Mouse (Mus musculus) inflammation-experienced regulatory T-cells (primary cell): ENCODE measurements around the gene Itgb5. TPM values are rescaled to one million over a fixed set of nuclear protein-coding genes. Genes with fewer than 3 reads are reported as not detected.

Source experiments
- polyA plus RNA-seq, 2 experiments: library from polyadenylated mRNA; unstranded; fragments of 100-300 nt; shearing (Covaris generic); gene quantifications; one replicate each; pipeline ENCODE4 v1.2.1; 2017

The Itgb5 gene
- polyA plus RNA-seq, result 1 to 10 TPM; 4.7 to 6.2 TPM

DNA sequence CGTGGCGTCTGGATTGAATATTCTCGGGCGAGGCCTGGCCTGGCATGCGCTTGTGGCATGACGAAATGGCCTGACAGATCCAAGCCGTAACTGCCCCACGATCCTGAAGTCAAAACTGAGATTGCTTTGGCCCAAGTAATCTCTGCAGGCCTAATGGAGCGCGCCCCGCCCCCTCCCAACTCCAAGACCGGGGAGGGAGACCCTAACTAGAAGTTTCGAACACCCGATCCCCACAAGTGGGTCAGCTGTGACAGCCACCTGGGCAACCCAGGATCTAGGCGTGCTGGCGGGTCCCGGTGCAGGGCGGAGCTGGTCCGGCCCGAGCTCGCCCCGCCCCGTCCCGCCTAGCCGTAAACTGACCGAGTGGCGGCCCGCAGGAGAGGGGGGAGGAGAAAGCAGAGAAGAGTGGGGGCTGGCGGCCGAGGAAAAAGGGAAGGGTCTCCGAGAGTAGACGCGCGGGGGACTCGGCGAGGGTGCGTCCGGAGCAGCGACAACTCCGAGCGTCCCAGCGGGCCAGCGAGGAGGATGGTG, at the start of gene Itgb5:
TSS of gene Itgb5 (plus strand) at position 365 of the 531 bp plus-strand sequence.

DNA sequence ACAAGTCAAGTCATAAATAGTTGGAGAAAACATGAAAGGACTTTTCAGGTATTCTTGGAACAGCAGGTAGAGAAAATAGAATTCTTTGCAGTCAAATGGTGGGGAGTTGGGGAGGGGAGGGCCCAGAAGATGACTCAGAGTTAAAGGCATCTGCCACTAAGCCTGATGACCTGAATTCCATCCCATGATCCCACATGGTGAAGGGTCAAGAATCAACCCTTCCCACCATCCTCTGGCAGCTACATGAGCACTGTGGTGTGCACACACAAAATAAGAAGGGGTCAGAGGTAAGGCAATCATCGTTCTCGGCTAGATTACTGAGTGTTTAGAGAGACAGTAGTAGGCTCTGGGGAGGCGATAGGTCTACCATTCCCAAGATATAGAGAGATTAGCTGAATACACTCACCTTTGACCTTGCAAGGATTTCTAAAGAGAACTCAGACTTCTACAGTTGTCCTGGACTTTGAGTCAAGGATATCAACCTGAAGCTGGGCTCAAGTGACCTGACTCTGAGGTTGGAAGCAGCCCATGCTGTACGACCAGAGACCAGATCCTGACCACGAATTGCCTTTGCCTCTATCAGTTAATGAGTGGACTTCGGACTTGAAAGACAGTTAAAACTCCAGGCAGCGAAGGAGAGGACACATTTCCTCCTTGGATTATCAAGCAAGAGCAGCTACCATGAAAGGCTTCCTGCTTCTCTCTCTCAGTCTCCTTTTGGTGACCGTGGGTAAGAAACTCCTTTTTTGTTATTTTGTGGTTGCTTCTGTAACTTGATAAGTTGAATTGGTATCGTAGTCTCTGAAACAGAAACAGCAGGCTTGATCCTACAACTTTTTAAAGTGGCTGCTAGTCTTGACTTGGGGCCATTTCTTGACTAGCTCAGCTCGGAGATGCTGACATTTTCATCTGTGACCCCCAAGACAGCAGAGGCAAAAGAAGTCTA, 35.3 kb upstream of the Itgb5 start, which contains the start of gene Muc13:
TSS of gene Muc13 (plus strand) at position 192 of the 946 bp plus-strand sequence.

DNA sequence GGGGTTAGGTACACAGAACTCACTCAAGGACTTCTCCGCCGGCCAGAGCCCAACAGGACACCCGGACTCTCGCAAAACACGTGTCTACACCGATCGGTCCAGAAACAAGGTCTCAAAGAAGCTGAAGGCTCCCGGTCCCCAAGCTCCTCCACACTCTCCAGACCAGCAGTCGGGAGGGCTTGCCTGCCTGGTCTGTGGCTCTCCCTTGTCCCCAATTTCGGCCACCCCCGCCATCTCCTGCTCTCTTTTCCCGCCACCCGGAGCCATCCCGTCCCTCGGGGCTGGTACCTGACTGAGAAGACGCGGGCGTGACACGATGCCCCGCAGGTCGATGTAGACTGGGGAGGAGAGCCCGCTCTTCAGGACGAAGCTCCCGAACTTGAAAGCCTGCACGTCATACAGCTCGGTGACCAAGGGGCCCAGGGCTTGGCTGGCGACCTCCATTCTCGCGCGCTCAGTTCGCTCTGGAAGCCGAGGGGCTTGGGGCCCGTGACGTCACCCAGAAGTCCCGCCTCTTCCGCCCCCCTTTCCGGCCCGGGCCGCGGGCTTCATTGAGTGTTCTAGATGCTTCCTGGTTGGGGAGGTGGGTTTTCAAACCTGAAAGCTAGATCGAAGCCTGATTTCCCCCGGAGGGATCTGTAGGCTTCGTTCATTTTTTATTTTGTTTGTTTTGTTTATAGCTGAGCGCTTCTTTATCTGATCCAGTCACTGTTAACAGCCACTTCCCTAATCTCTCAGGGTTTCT, 137.2 kb downstream of the Itgb5 start, which contains the start of gene Umps:
TSS of gene Umps (minus strand) at position 501 of the 745 bp plus-strand sequence.

Other genes starting within 250 kb of the Itgb5 start
- gene Heg1, start 145.3 kb upstream of the Itgb5 start, polyA plus RNA-seq, result 10 to 100 TPM; 39.0 to 43.7 TPM
- under 1 TPM in 1 of 2 experiments, not detected in 1; 0.12 TPM for gene Muc13, start 35.6 kb upstream of the Itgb5 start, polyA plus RNA-seq
- gene Umps, start 137.4 kb downstream of the Itgb5 start, polyA plus RNA-seq, result 10 to 100 TPM; 23.8 to 33.5 TPM